Mouse (Mus musculus) limb, embryonic 11.5 days (tissue): ENCODE data around the gene Cyba. TPM values are rescaled to one million over a fixed set of nuclear protein-coding genes. Genes with fewer than 3 reads are reported as not detected.

Source experiments
- ATAC-seq: fragments of 200-750 bp; cut with Nextera tagmentation; 2 replicates; pipeline ENCODE4 v1.8.0; 2017; ENCODE audit warnings: low read depth; ENCODE audit not compliant: insufficient number of reproducible peaks, low FRiP score, low TSS enrichment
- DNase-seq: peaks from one replicate; pipeline ENCODE4 v3.0.0-alpha.2; 2015; ENCODE audit warnings: low spot score
- H3K27ac ChIP-seq: fragments of 300-500 bp; sonication (generic); replicated peaks from 2 replicates; pipeline ENCODE4 v1.5.1; 2014; ENCODE audit warnings: low read depth, mild to moderate bottlenecking, low read length
- H3K27me3 ChIP-seq: fragments of 300-500 bp; sonication (generic); 2 replicates; pipeline ENCODE4 v1.6.1; 2014; ENCODE audit warnings: mild to moderate bottlenecking, low read length, mixed read lengths; ENCODE audit not compliant: control insufficient read depth, insufficient read depth
- H3K36me3 ChIP-seq: fragments of 300-500 bp; sonication (generic); 2 replicates; pipeline ENCODE4 v1.6.1; 2014; ENCODE audit warnings: mild to moderate bottlenecking, low read length, moderate library complexity, mixed read lengths; ENCODE audit not compliant: control insufficient read depth, insufficient read depth
- H3K4me1 ChIP-seq: fragments of 300-500 bp; sonication (generic); 2 replicates; pipeline ENCODE4 v1.6.1; 2014; ENCODE audit warnings: low read length, mixed read lengths; ENCODE audit not compliant: control insufficient read depth, insufficient read depth
- H3K4me2 ChIP-seq: fragments of 300-500 bp; sonication (generic); 2 replicates; pipeline ENCODE4 v1.6.1; 2014; ENCODE audit warnings: low read depth, mild to moderate bottlenecking, moderate library complexity; ENCODE audit not compliant: severe bottlenecking
- H3K4me3 ChIP-seq: fragments of 300-500 bp; sonication (generic); 2 replicates; pipeline ENCODE4 v1.5.1; 2014; ENCODE audit warnings: low read depth, low read length
- H3K9ac ChIP-seq: fragments of 300-500 bp; sonication (generic); 2 replicates; pipeline ENCODE4 v1.6.1; 2014; ENCODE audit warnings: mild to moderate bottlenecking, low read length
- H3K9me3 ChIP-seq: fragments of 300-500 bp; sonication (generic); 2 replicates; pipeline ENCODE4 v1.6.1; 2016; ENCODE audit warnings: low read length; ENCODE audit not compliant: control insufficient read depth
- WGBS: fragments of 180-500 bp; shearing (Covaris S2); extraction: QIAGEN DNeasy Blood & Tissue Kit; methylation state at CpG from one replicate; pipeline ENCODE4 v1.1.7; 2014; 5-methylcytosine and 5-hydroxymethylcytosine counted together
- polyA plus RNA-seq: library from polyadenylated mRNA; unstranded; fragments of >200 nt; fragmentation: Nextera tagmentation; extraction: Ambion mirVana; gene quantifications from 2 replicates; pipeline ENCODE4 v1.2.1, GENCODE M21; 2014

The Cyba gene
- polyA plus RNA-seq, 1 experiment from 2014 or later: 82.4 TPM

GRCm38 (mm10) chr8:122433269-122433905 lies 657 bp upstream of the Cyba start:
- H3K4me2 ChIP-seq: peak overlapping the region; percentile 70; the same call in 1 of the 2 replicates
- WGBS: 71% methylated on average over 11 of the region's 11 CpGs
- no peak overlapping the region for H3K9ac ChIP-seq
- H3K27me3 ChIP-seq: no peaks in the 10 kb centered on the region
- peaks cover 15% of the 10 kb centered on the region for H3K36me3 ChIP-seq
- H3K4me1 ChIP-seq: peaks cover 9% of the 10 kb centered on the region
- H3K9me3 ChIP-seq: no peaks in the 10 kb centered on the region
- no peak overlapping the region for H3K4me3 ChIP-seq
- H3K27ac ChIP-seq: no peak overlapping the region
- DNase-seq (no peak), ATAC-seq (no peak)

DNA sequence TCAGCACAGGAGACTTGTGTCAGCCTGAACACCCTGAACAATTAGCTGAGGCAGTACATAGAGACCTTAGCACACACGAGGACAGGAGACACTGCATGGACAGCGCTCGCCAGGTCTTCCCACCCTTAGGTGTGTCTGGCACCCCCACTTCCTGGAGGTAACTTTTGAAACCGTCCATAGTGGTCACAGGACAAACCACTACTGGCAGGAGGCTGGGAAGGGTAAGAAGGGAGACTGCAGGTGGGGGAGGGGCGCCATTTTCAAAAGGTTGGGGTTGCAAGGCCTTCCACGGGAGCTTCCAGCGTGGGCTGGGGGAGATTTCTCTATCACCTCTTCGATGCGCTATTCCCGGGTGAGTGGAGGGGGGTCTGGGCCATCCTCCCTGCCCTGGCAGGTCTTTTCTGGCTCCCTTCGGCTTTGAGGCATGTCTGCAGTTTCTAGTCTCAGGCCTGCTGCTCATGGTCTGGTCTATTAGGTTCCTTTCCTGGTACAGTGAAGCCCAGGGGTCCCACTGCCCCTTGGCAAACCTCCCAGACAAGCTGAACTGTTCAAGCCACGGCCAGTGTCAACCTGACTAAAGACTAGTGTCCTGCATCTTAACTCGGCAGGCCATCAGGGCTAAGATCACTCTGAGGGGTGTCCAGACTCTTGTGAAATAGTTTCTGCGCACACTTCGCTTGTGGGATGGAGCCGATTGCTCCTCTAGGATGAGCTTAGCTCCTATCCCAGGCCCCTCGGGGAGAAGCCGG lies 862 bp downstream of the Cyba start:
- Histone ChIP-seq H3K27me3 (no peaks in the 10 kb centered on the region), H3K36me3 (peaks cover 10% of the 10 kb centered on the region; the same call in 1 of the 2 replicates), H3K4me2 (peak overlapping the region; percentile 70), H3K4me1 (peaks cover 7% of the 10 kb centered on the region), H3K9ac (peak overlapping the region; percentile 63), H3K27ac (no peak overlapping the region), H3K4me3 (peak overlapping the region; percentile 35), H3K9me3 (no peaks in the 10 kb centered on the region)
- ATAC-seq: no peak
- 35% methylated on average over 18 of the region's 18 CpGs for WGBS
- DNase-seq: peak; percentile 55

DNA sequence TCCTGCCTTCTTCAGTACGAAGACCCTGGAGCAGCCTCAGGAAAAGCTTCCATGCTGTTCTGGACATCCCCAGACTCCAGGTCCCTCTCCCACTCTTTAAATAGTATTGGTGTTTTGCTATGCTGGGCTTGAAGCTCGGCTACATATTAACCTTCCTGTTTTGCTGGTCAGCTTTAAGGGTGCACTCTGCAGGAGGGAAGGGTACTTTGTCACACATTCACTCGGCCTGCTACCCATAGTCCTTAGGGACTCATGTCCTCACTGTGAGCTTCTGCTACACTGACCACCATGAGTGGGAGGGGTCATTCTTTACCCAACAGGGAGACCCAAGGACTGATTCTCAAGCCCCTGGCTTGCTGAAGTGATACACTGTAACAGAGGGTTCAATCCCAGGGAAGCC lies 2.1 kb downstream of the Cyba start:
- 92% methylated on average over 3 of the region's 3 CpGs for WGBS
- H3K4me3 ChIP-seq: no peak overlapping the region
- no peak for DNase-seq
- H3K4me1 ChIP-seq: peaks cover 7% of the 10 kb centered on the region
- H3K4me2 ChIP-seq: no peak overlapping the region
- no peak for ATAC-seq
- no peak overlapping the region for H3K9ac ChIP-seq
- 0 out of 2 replicates have a peak, but pooled peaks cover 4% of the 10 kb centered on the region for H3K36me3 ChIP-seq
- H3K9me3 ChIP-seq: no peaks in the 10 kb centered on the region
- H3K27ac ChIP-seq: no peak overlapping the region
- no peaks in the 10 kb centered on the region for H3K27me3 ChIP-seq

DNA sequence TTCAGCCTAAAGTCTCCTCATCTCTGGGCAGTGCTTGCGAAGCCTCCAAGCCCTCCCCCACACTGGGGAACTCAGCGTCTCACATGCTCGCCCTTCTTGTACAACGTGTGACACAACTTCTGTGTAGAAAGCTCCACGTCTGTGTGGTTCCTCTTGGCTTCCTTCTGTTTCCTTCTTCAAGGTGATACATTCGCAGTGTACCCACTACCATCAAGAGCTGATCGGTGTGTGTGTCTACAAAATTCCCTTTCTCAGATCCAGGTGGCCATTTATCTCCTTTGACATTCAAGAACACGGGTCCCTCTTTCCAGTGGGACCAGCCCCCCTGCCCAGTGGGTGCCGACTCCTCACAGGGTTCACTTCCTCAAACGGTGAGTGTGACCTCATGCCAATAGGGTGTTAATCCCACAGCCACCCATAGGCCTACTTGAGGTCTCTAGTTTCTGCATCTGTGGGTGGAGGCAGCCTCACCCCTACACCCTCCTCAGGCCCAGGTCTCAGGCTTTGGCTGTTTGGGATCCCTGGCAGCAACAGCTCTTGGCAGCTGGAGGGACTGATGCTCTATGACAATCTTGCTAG lies 2.6 kb downstream of the Cyba start:
- 84% methylated on average over 10 of the region's 10 CpGs for WGBS
- DNase-seq (no peak), ATAC-seq (no peak)

GRCm38 (mm10) chr8:122428163-122428562 lies 4.6 kb downstream of the Cyba start:
- H3K4me3 ChIP-seq: no peak overlapping the region
- no peak overlapping the region for H3K27ac ChIP-seq
- H3K27me3 ChIP-seq: no peaks in the 10 kb centered on the region
- H3K4me1 ChIP-seq: peaks cover 7% of the 10 kb centered on the region
- no peaks in the 10 kb centered on the region for H3K36me3 ChIP-seq
- no peaks in the 10 kb centered on the region for H3K9me3 ChIP-seq
- DNase-seq: no peak
- no peak overlapping the region for H3K4me2 ChIP-seq
- 89% methylated on average over 9 of the region's 9 CpGs for WGBS
- H3K9ac ChIP-seq: no peak overlapping the region
- no peak for ATAC-seq

More for the DNA sequence above, 2.6 kb downstream of the Cyba start:
- H3K9ac ChIP-seq: no peak overlapping the region
- no peak overlapping the region for H3K4me2 ChIP-seq
- H3K4me3 ChIP-seq: no peak overlapping the region
- H3K4me1 ChIP-seq: peaks cover 7% of the 10 kb centered on the region
- no peaks in the 10 kb centered on the region for H3K9me3 ChIP-seq
- 0 out of 2 replicates have a peak, but pooled peaks cover 2% of the 10 kb centered on the region for H3K36me3 ChIP-seq
- H3K27ac ChIP-seq: no peak overlapping the region
- H3K27me3 ChIP-seq: no peaks in the 10 kb centered on the region

DNA sequence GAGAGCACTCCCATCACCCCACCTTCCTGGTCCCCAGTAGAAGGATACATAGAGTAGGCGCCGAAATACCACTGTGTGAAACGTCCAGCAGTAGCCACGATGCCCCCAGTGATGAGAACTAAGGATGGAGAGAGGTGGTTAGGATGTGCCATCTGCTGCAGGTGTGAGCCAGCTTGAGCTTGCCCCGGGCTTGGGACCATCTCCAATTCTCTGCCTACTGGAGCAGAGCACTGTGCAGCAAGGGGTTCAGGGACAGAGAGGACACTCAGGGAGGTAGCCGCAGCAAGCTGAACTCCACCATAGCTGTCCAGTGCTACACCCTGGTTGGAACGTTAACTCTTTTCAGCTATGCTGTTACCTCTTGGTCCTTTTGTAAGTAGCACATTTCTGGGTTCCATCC lies 5.1 kb downstream of the Cyba start:
- ATAC-seq (no peak), DNase-seq (no peak)
- Histone ChIP-seq H3K4me2 (no peak overlapping the region), H3K9ac (no peak overlapping the region), H3K4me3 (no peak overlapping the region), H3K4me1 (peaks cover 7% of the 10 kb centered on the region), H3K27ac (no peak overlapping the region), H3K36me3 (no peaks in the 10 kb centered on the region), H3K27me3 (no peaks in the 10 kb centered on the region), H3K9me3 (no peaks in the 10 kb centered on the region)
- WGBS: 92% methylated on average over 7 of the region's 7 CpGs

DNA sequence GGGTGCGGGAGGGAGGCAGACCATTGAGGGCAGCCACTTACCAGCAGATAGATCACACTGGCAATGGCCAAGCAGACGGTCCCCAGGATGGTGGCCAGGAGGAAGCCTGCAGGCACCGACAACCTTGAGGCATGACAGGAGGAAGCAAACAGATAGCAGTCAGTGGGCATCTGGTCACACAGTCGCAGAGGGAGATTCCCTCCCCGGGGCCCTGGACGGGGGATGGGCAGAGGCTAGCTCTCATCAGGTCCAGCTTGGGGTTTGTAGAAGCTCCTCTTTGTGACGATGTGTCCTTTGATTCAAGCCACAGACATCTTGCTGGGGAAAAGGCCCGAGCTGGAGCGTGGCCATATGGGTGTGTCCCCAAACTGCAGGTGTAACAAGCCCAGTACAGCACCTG lies 6.6 kb downstream of the Cyba start:
- Histone ChIP-seq H3K4me2 (no peak overlapping the region), H3K4me3 (no peak overlapping the region), H3K9ac (no peak overlapping the region), H3K36me3 (no peaks in the 10 kb centered on the region), H3K27me3 (no peaks in the 10 kb centered on the region), H3K9me3 (no peaks in the 10 kb centered on the region), H3K4me1 (no peaks in the 10 kb centered on the region), H3K27ac (no peak overlapping the region)
- no peak for DNase-seq
- no peak for ATAC-seq
- 80% methylated on average over 9 of the region's 9 CpGs for WGBS

DNA sequence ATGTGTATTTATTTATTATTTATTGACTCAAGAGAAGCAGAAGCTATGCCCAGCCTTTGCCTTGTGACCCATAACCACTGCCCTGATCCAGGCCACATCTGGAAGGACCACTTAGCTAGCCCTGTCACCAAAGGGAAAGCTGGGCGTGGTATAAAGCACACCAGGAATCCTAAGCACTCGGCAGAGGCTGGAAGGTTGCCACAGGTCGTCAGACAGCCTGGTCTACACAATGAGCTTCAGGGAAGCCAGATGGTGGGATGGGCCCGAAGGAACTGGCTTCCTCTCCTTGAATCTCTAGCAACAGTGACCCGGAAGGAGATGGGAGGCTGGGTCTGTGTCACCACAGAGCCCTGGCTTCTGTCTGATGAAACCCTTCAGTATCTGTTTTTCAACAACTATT lies 9.1 kb downstream of the Cyba start:
- Histone ChIP-seq H3K9me3 (no peaks in the 10 kb centered on the region), H3K4me2 (no peak overlapping the region), H3K27ac (no peak overlapping the region), H3K4me3 (no peak overlapping the region), H3K27me3 (no peaks in the 10 kb centered on the region), H3K4me1 (no peaks in the 10 kb centered on the region), H3K9ac (no peak overlapping the region), H3K36me3 (no peaks in the 10 kb centered on the region)
- no peak for DNase-seq
- 56% methylated on average over 5 of the region's 5 CpGs for WGBS
- ATAC-seq: no peak
